Comparison of ENCODE assay signal across 24 mouse cellular contexts in the genomic region with DNA sequence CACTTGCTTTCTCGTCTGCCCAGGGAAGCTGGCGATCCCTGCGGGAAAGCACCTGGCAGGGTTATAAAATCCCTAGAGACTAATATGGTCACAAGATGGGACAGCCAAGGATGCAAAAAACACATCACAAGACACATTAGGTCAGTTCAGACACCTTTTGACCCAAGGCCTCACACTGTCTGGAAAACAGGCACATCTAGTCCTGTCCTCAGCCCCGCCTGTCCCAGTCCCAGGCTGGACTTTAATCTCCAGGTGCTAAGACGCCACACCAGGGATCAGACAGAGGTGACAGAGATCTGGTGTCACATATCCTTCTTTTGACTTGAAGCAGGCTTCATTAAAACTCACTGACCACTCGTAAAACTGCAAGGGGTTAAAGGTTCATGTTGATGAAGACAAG. TPM values are rescaled to one million over a fixed set of nuclear protein-coding genes. Genes with fewer than 3 reads are reported as not detected.
A peak's percentile ranks its signal among the peaks of the same experiment; 100 is the strongest.
DNase-seq lines count a peak whose midpoint lies in the region; ATAC-seq and TF ChIP-seq lines count a peak whose summit lies in the region.
"Had no signal": no experiment of that assay in that cellular context is flagged by ENCODE, and none has a peak within 500 bp of the region (broad histone marks: within the 10 kb centered on the region; RNA-seq: fewer than 3 reads in every experiment).

No protein-coding gene starts in this region.

- 38% methylated on average over 6 of the region's 6 CpGs for WGBS in kidney, embryonic 16.5 days
- 54% methylated on average over 6 of the region's 6 CpGs for WGBS in liver, embryonic 15.5 days (ENCODE audit: insufficient replicate concordance)
- WGBS in liver, embryonic 11.5 days: 60% methylated on average over 6 of the region's 6 CpGs
- WGBS in intestine, postnatal 0 days: 34% methylated on average over 6 of the region's 6 CpGs
- WGBS in thymus, adult 2 months: 97% methylated on average over 6 of the region's 6 CpGs

- TF ChIP-seq POLR2A in thymus, adult 2 months (IDR thresholded peaks at IDR 0.05; ENCODE audit: control insufficient read depth, extremely low read depth, insufficient read depth, low read length, poor library complexity): no peak

- no peak overlapping the region for H3K27ac ChIP-seq in kidney, embryonic 16.5 days (ENCODE audit: low read length)
- H3K27ac ChIP-seq in liver, embryonic 15.5 days (replicated peaks): no peak overlapping the region
- H3K27ac ChIP-seq in liver, embryonic 11.5 days (ENCODE audit: low read depth, low read length): no peak overlapping the region
- peak overlapping the region; percentile 96 for H3K27ac ChIP-seq in intestine, postnatal 0 days (ENCODE audit: low read depth, low read length)
- H3K27ac ChIP-seq in thymus, adult 2 months (ENCODE audit: control insufficient read depth, insufficient read depth, low read length): no peak overlapping the region
- H3K27ac ChIP-seq: forebrain, embryonic 13.5 days; hindbrain, embryonic 14.5 days; left cerebral cortex, adult 2 months; limb, embryonic 15.5 days had no signal

- H3K36me3 ChIP-seq in kidney, embryonic 16.5 days (ENCODE audit: insufficient read depth, low read length): peaks cover 5% of the 10 kb centered on the region; the same call in 1 of the 2 replicates
- peaks cover 4% of the 10 kb centered on the region; the same call in 1 of the 2 replicates for H3K36me3 ChIP-seq in liver, embryonic 15.5 days (replicated peaks)
- H3K36me3 ChIP-seq in liver, embryonic 11.5 days (ENCODE audit: control insufficient read depth, insufficient read depth, low read length): no peaks in the 10 kb centered on the region
- H3K36me3 ChIP-seq in intestine, postnatal 0 days (ENCODE audit: control insufficient read depth, insufficient read depth): peaks cover 18% of the 10 kb centered on the region
- H3K36me3 ChIP-seq in thymus, adult 2 months (ENCODE audit: control insufficient read depth, insufficient read depth, low read length): no peaks in the 10 kb centered on the region
- H3K36me3 ChIP-seq: limb, embryonic 15.5 days; lung, embryonic 15.5 days had no signal

- TF ChIP-seq CTCF in intestine, postnatal 0 days (IDR thresholded peaks at IDR 0.05; ENCODE audit: low read depth): no peak
- TF ChIP-seq CTCF in thymus, adult 2 months (IDR thresholded peaks at IDR 0.05; ENCODE audit: borderline replicate concordance, control insufficient read depth, extremely low read depth, insufficient read depth, low read length, poor library complexity): no peak

- H3K4me3 ChIP-seq in kidney, embryonic 16.5 days (ENCODE audit: low read length): no peak overlapping the region
- no peak overlapping the region for H3K4me3 ChIP-seq in liver, embryonic 15.5 days (replicated peaks)
- H3K4me3 ChIP-seq in liver, embryonic 11.5 days (ENCODE audit: low read depth, low read length): no peak overlapping the region
- no peak overlapping the region for H3K4me3 ChIP-seq in intestine, postnatal 0 days (ENCODE audit: low read depth, low read length)
- no peak overlapping the region for H3K4me3 ChIP-seq in thymus, adult 2 months (ENCODE audit: control insufficient read depth, insufficient read depth, low read length)
- H3K4me3 ChIP-seq: forebrain, embryonic 13.5 days; left cerebral cortex, adult 2 months; limb, embryonic 15.5 days; lung, embryonic 15.5 days; myocyte had no signal

- peaks cover 28% of the 10 kb centered on the region for H3K4me1 ChIP-seq in kidney, embryonic 16.5 days (ENCODE audit: insufficient read depth, low read length)
- H3K4me1 ChIP-seq in liver, embryonic 15.5 days (replicated peaks): peaks cover 8% of the 10 kb centered on the region
- peaks cover 11% of the 10 kb centered on the region for H3K4me1 ChIP-seq in liver, embryonic 11.5 days (replicated peaks; ENCODE audit: control insufficient read depth, insufficient read depth, low read length)
- peaks cover 18% of the 10 kb centered on the region for H3K4me1 ChIP-seq in intestine, postnatal 0 days (replicated peaks; ENCODE audit: control insufficient read depth, insufficient read depth, low read length)
- 0 out of 2 replicates have a peak, but pooled peaks cover 5% of the 10 kb centered on the region for H3K4me1 ChIP-seq in thymus, adult 2 months (replicated peaks; ENCODE audit: control insufficient read depth, insufficient read depth, low read length)

- DNase-seq in kidney, adult 11 months: peak; percentile 53
- no peak for DNase-seq in liver, embryonic 11.5 days (ENCODE audit: low spot score)
- peak; percentile 84 for DNase-seq in yolk sac, embryonic 10.5 days (ENCODE audit: low spot score)
- no peak for DNase-seq in thymus, adult 2 months
- DNase-seq: adrenal gland, postnatal 14 days; cerebellum, adult 2 months; cerebellum, postnatal 25 days; embryo, embryonic 11 days; gastrocnemius, postnatal 36 days; heart, postnatal 36 days; layer of hippocampus, adult 9-11 months; left cerebral cortex, postnatal 4 days; lung, postnatal 4 days; thymus, postnatal 36 days had no signal

- H3K27me3 ChIP-seq in kidney, embryonic 16.5 days (ENCODE audit: insufficient read depth, low read length): no peaks in the 10 kb centered on the region
- peaks cover 27% of the 10 kb centered on the region for H3K27me3 ChIP-seq in liver, embryonic 15.5 days
- H3K27me3 ChIP-seq in liver, embryonic 11.5 days (replicated peaks; ENCODE audit: control insufficient read depth, insufficient read depth, low read length): no peaks in the 10 kb centered on the region; the same call in 1 of the 2 replicates
- H3K27me3 ChIP-seq in intestine, postnatal 0 days (replicated peaks; ENCODE audit: control insufficient read depth, insufficient read depth, low read length): no peaks in the 10 kb centered on the region
- H3K27me3 ChIP-seq in thymus, adult 2 months (ENCODE audit: control insufficient read depth, insufficient read depth, low read length): peaks cover 12% of the 10 kb centered on the region; the same call in 1 of the 2 replicates
- H3K27me3 ChIP-seq: lung, embryonic 15.5 days had no signal

- no peaks in the 10 kb centered on the region for H3K9me3 ChIP-seq in kidney, embryonic 16.5 days (ENCODE audit: low read length)
- H3K9me3 ChIP-seq in liver, embryonic 15.5 days (replicated peaks): no peaks in the 10 kb centered on the region
- H3K9me3 ChIP-seq in liver, embryonic 11.5 days (ENCODE audit: control insufficient read depth, low read length): no peaks in the 10 kb centered on the region
- H3K9me3 ChIP-seq in intestine, postnatal 0 days (ENCODE audit: control insufficient read depth): no peaks in the 10 kb centered on the region
- H3K9me3 ChIP-seq: forebrain, embryonic 13.5 days; limb, embryonic 15.5 days; lung, embryonic 15.5 days had no signal

- no peak for ATAC-seq in kidney, embryonic 16.5 days (ENCODE audit: low FRiP score, low TSS enrichment)
- ATAC-seq in liver, embryonic 15.5 days (ENCODE audit: insufficient read depth): no peak
- no peak for ATAC-seq in liver, embryonic 11.5 days (replicated peaks; ENCODE audit: low FRiP score)
- peak; percentile 79 for ATAC-seq in intestine, postnatal 0 days
- ATAC-seq: forebrain, embryonic 13.5 days; midbrain, embryonic 16.5 days had no signal

- no peak overlapping the region for H3K4me2 ChIP-seq in kidney, embryonic 16.5 days (replicated peaks; ENCODE audit: low read depth, low read length)
- peak overlapping the region; percentile 32 for H3K4me2 ChIP-seq in liver, embryonic 15.5 days
- H3K4me2 ChIP-seq in liver, embryonic 11.5 days: no peak overlapping the region
- H3K4me2 ChIP-seq in intestine, postnatal 0 days (replicated peaks; ENCODE audit: low read depth): peak overlapping the region; percentile 76
- H3K4me2 ChIP-seq: forebrain, embryonic 13.5 days; hindbrain, embryonic 14.5 days; limb, embryonic 15.5 days; lung, embryonic 15.5 days had no signal

- no peak overlapping the region for H3K9ac ChIP-seq in kidney, embryonic 16.5 days (replicated peaks; ENCODE audit: low read length)
- no peak overlapping the region for H3K9ac ChIP-seq in liver, embryonic 15.5 days
- no peak overlapping the region for H3K9ac ChIP-seq in liver, embryonic 11.5 days (ENCODE audit: low read depth, low read length)
- 0 out of 2 replicates have a peak overlapping the region, but pooled peaks have one; percentile 4 for H3K9ac ChIP-seq in intestine, postnatal 0 days (ENCODE audit: low read depth, low read length)
- H3K9ac ChIP-seq: forebrain, embryonic 13.5 days; hindbrain, embryonic 14.5 days; limb, embryonic 15.5 days; lung, embryonic 15.5 days had no signal

RNA-seq across cellular contexts. Expression of a gene that starts 3.7 kb away (rescaled TPM):
- 78.9 and 83.5 TPM in 2 replicates for polyA plus RNA-seq in kidney, embryonic 16.5 days (2015; fragmentation: Nextera tagmentation; extraction: Ambion mirVana)
- 84.6 and 97.7 TPM in 2 replicates for polyA plus RNA-seq in liver, embryonic 15.5 days (2015; fragmentation: Nextera tagmentation; extraction: Ambion mirVana)
- 39.7 and 40.7 TPM in 2 replicates for polyA plus RNA-seq in liver, embryonic 11.5 days (2014; fragmentation: Nextera tagmentation; extraction: Ambion mirVana)
- 593 and 673 TPM in 2 replicates for polyA plus RNA-seq in intestine, postnatal 0 days (2015; fragmentation: Nextera tagmentation; extraction: Ambion mirVana)
- polyA plus RNA-seq in thymus, adult 2 months (2012; rRNA removed): 15.7 and 18.5 TPM in 2 replicates

RNA-seq across cellular contexts. Expression of a gene that starts 50.7 kb away (rescaled TPM):
- 658 and 708 TPM in 2 replicates for polyA plus RNA-seq in kidney, embryonic 16.5 days (2015; fragmentation: Nextera tagmentation; extraction: Ambion mirVana)
- polyA plus RNA-seq in liver, embryonic 15.5 days (2015; fragmentation: Nextera tagmentation; extraction: Ambion mirVana): 835 and 898 TPM in 2 replicates
- polyA plus RNA-seq in liver, embryonic 11.5 days (2014; fragmentation: Nextera tagmentation; extraction: Ambion mirVana): 541 and 569 TPM in 2 replicates
- 3,066 and 3,164 TPM in 2 replicates for polyA plus RNA-seq in intestine, postnatal 0 days (2015; fragmentation: Nextera tagmentation; extraction: Ambion mirVana)
- 210 and 247 TPM in 2 replicates for polyA plus RNA-seq in thymus, adult 2 months (2012; rRNA removed)

RNA-seq across cellular contexts. Expression of a gene that starts 50.8 kb away (rescaled TPM):
- polyA plus RNA-seq in kidney, embryonic 16.5 days (2015; fragmentation: Nextera tagmentation; extraction: Ambion mirVana): 13.5 and 16.7 TPM in 2 replicates
- polyA plus RNA-seq in liver, embryonic 15.5 days (2015; fragmentation: Nextera tagmentation; extraction: Ambion mirVana): 4.9 and 5.8 TPM in 2 replicates
- 23.5 and 24.3 TPM in 2 replicates for polyA plus RNA-seq in liver, embryonic 11.5 days (2014; fragmentation: Nextera tagmentation; extraction: Ambion mirVana)
- 8.2 and 8.7 TPM in 2 replicates for polyA plus RNA-seq in intestine, postnatal 0 days (2015; fragmentation: Nextera tagmentation; extraction: Ambion mirVana)
- polyA plus RNA-seq in thymus, adult 2 months (2012; rRNA removed): 4.4 and 5.5 TPM in 2 replicates

Comparison
In these comparisons a context has a peak if more than half of its experiments do, and no peak if none do; other contexts are left out.
1. H3K4me2 ChIP-seq: peak in liver, embryonic 15.5 days (single experiment) and intestine, postnatal 0 days (single experiment); none in kidney, embryonic 16.5 days (single experiment) and liver, embryonic 11.5 days (single experiment).
2. DNase-seq: peak in kidney, adult 11 months (single experiment) and yolk sac, embryonic 10.5 days (single experiment); none in liver, embryonic 11.5 days (single experiment) and thymus, adult 2 months (single experiment).